Mouse (Mus musculus) ES-E14 (cell line): ENCODE measurements around the gene Map3k10.

Experiments
- HCFC1 ChIP-seq: IDR thresholded peaks from 2 replicates; pipeline ENCODE4 v1.6.1; 2012; ENCODE audit warnings: low read length, inconsistent platforms, borderline replicate concordance; ENCODE audit not compliant: insufficient read depth
- ZNF384 ChIP-seq: IDR thresholded peaks from 2 replicates; pipeline ENCODE4 v1.6.1; 2012; ENCODE audit warnings: low read depth, low read length, inconsistent platforms

- TF ChIP-seq ZNF384 = no peak
- no peak for TF ChIP-seq HCFC1
These were observed 24.7 kb downstream of the Map3k10 start for GRCm38 (mm10) chr7:27649723-27650122.
